Mouse (Mus musculus): ENCODE measurements at regions not wholly inside any gene's neighbourhood (a gene's known extent, or its start where the extent isn't known, plus 50 kb on each side); places are given as distances from the start of the nearest gene placed in this dataset.
A peak's percentile ranks its signal among the peaks of the same experiment; 100 is the strongest.

DNA sequence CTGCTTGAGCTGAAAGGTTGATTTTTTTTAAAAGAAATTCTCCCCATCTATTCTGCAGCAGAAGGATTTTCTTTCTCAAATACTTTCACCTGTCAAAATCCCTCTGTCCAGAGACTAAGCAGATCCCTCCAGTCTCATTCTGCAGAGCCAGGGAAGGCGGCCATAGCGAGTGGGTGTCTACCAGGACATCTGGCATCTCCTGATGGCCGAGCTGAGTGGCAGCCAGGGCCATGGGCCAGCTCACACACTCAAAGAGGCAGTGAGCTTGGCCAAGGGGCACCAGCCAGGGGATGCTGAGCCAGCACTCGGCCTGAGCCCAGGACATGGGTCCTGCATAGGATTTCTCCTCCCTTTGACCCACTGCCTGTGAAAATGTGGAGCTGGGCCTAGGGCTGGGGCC, 84.6 kb upstream of the Gsc start:
- ATAC-seq (replicated peaks; ENCODE audit: insufficient number of reproducible peaks, low FRiP score, low TSS enrichment, low read depth) (0 out of 2 replicates have a peak, but pooled peaks have one; percentile 31), DNase-seq (ENCODE audit: low spot score) (peak; percentile 61)
- Histone ChIP-seq H3K9ac (replicated peaks; ENCODE audit: low read length) (no peak overlapping the region), H3K4me2 (ENCODE audit: low read depth, low read length) (no peak overlapping the region), H3K4me3 (ENCODE audit: low read depth, low read length) (no peak overlapping the region), H3K27ac (replicated peaks; ENCODE audit: low read depth, low read length) (no peak overlapping the region), H3K4me1 (ENCODE audit: control insufficient read depth, insufficient read depth, low read length) (no peaks in the 10 kb centered on the region; the same call in 1 of the 2 replicates), H3K9me3 (replicated peaks; ENCODE audit: control insufficient read depth, low read length) (no peaks in the 10 kb centered on the region), H3K27me3 (ENCODE audit: control insufficient read depth, insufficient read depth, low read length) (no peaks in the 10 kb centered on the region), H3K36me3 (replicated peaks; ENCODE audit: control insufficient read depth, insufficient read depth, low read depth, low read length) (no peaks in the 10 kb centered on the region)
- WGBS, result 52% methylated on average over 4 of the region's 4 CpGs

DNA sequence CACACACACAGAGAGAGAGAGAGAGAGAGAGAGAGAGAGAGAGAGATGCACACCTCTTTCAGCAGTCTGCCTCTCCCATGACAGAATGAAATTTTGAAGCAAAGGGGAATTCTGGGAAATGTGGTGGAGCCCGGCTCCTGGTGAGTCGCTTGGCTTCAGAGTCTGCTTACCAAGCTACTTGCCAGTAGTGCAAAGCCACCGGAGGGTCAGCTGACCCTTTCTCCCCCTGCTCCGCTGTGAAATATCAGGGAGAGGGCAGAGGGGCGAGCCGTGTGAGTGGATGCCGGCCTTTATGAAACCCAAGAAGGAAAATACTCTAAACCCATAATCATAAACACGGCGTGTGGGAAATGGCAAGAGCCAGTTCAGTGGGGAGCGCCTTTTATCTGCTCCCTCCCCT, 84.2 kb upstream of the Gsc start:
- Histone ChIP-seq H3K36me3 (replicated peaks; ENCODE audit: control insufficient read depth, insufficient read depth, low read depth, low read length) (no peaks in the 10 kb centered on the region), H3K27me3 (ENCODE audit: control insufficient read depth, insufficient read depth, low read length) (no peaks in the 10 kb centered on the region), H3K27ac (replicated peaks; ENCODE audit: low read depth, low read length) (no peak overlapping the region), H3K9me3 (replicated peaks; ENCODE audit: control insufficient read depth, low read length) (no peaks in the 10 kb centered on the region), H3K4me2 (ENCODE audit: low read depth, low read length) (no peak overlapping the region), H3K9ac (replicated peaks; ENCODE audit: low read length) (no peak overlapping the region), H3K4me3 (ENCODE audit: low read depth, low read length) (no peak overlapping the region), H3K4me1 (ENCODE audit: control insufficient read depth, insufficient read depth, low read length) (no peaks in the 10 kb centered on the region; the same call in 1 of the 2 replicates)
- 55% methylated on average over 10 of the region's 10 CpGs for WGBS
- no peak for DNase-seq (ENCODE audit: low spot score)
- ATAC-seq (replicated peaks; ENCODE audit: insufficient number of reproducible peaks, low FRiP score, low TSS enrichment, low read depth), result no peak

DNA sequence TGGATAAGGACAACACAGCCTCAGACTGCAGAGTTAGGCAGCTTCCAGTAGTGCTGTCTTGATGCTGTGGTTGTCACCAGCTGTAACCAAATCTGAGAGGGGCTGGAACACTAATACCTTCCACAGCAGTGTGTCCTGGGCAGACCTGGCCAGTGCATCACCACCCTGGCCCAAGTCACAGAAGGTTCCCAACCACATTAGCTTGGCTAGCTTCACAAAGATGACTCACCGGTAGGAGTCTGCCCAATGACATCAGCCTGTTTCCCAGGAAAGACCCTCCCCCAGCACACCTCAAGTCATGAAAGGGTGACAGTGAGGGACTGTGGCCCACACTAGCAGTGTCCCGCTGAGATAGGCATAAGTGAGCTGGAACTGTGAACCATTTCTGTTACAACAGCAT, 75.5 kb upstream of the Gsc start:
- no peak overlapping the region for H3K4me3 ChIP-seq (ENCODE audit: low read depth, low read length)

DNA sequence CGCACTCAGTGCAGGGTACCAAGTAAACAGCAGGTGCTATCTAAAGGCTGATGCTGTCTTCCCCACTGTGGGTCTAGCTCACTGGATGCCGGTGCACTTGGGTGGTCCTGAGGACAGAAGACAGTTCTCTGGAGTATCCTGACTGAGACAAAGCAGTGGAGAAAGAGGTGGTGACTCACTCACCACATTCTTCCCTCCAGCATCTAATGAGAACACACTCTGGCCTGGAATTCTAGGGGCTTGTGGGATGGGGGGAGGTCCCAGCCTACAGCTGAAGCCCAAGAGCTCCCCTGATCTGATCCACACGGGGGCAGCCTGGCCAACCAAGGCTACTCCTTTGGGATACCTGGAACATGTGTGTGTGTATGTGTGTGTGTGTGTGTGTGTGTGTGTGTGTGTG, 74.4 kb upstream of the Gsc start:
- no peaks in the 10 kb centered on the region; the same call in 1 of the 2 replicates for H3K4me1 ChIP-seq (ENCODE audit: control insufficient read depth, insufficient read depth, low read length)
- H3K27ac ChIP-seq (replicated peaks; ENCODE audit: low read depth, low read length), result no peak overlapping the region
- DNase-seq (ENCODE audit: low spot score) (no peak), ATAC-seq (replicated peaks; ENCODE audit: insufficient number of reproducible peaks, low FRiP score, low TSS enrichment, low read depth) (no peak)
- 74% methylated on average over 3 of the region's 3 CpGs for WGBS
- no peak overlapping the region for H3K9ac ChIP-seq (replicated peaks; ENCODE audit: low read length)
- no peaks in the 10 kb centered on the region for H3K9me3 ChIP-seq (replicated peaks; ENCODE audit: control insufficient read depth, low read length)
- no peaks in the 10 kb centered on the region for H3K27me3 ChIP-seq (ENCODE audit: control insufficient read depth, insufficient read depth, low read length)
- H3K36me3 ChIP-seq (replicated peaks; ENCODE audit: control insufficient read depth, insufficient read depth, low read depth, low read length), result no peaks in the 10 kb centered on the region
- H3K4me2 ChIP-seq (ENCODE audit: low read depth, low read length), result no peak overlapping the region
- no peak overlapping the region for H3K4me3 ChIP-seq (ENCODE audit: low read depth, low read length)

More for the DNA sequence above, 75.5 kb upstream of the Gsc start:
- Histone ChIP-seq H3K9ac (replicated peaks; ENCODE audit: low read length) (no peak overlapping the region), H3K9me3 (replicated peaks; ENCODE audit: control insufficient read depth, low read length) (no peaks in the 10 kb centered on the region), H3K27me3 (ENCODE audit: control insufficient read depth, insufficient read depth, low read length) (no peaks in the 10 kb centered on the region), H3K27ac (replicated peaks; ENCODE audit: low read depth, low read length) (no peak overlapping the region), H3K4me2 (ENCODE audit: low read depth, low read length) (no peak overlapping the region), H3K4me1 (ENCODE audit: control insufficient read depth, insufficient read depth, low read length) (no peaks in the 10 kb centered on the region; the same call in 1 of the 2 replicates), H3K36me3 (replicated peaks; ENCODE audit: control insufficient read depth, insufficient read depth, low read depth, low read length) (no peaks in the 10 kb centered on the region)
- 84% methylated on average over 2 of the region's 2 CpGs for WGBS
- ATAC-seq (replicated peaks; ENCODE audit: insufficient number of reproducible peaks, low FRiP score, low TSS enrichment, low read depth) (no peak), DNase-seq (ENCODE audit: low spot score) (no peak)

DNA sequence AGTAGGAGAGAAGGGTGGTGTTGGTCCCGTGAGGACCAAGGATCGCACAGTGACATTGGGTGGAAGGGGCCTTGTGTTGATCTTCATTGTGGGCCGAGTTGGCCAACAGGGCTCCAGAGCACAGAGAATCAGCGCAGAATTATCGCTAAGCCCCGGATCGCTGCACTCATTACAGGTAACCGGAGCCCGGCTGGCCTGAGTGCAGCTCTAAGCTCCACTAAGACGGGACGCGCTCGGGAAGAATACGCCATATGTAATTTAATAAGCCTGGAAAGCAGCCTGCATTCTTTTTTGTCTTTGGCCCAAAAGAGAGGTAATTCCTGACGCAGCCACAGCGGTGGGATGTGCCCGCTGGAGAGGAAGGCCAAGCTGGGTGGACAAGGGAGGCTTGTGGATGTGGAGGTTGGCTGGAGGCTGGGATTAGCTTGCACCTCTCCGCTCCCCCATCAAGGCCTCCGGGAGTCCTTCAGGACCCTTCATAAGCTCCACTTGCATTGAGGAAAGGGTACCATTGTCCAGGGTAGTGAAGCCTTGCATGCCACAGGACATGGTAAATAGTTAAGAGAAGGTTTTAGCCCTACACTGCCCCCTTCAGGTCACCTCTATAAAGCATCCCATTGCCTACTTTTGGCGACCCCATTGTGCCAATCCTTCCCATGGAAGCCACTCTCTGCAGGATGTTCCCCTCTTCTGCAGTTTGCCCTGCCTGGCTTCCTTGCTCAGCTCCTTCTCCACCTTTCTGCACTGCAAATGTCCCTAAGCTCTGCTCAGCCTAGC, 73.1 kb upstream of the Gsc start:
- peak; percentile 78 for DNase-seq (ENCODE audit: low spot score)
- 0 out of 2 replicates have a peak, but pooled peaks have one; percentile 54 for ATAC-seq (replicated peaks; ENCODE audit: insufficient number of reproducible peaks, low FRiP score, low TSS enrichment, low read depth)

DNA sequence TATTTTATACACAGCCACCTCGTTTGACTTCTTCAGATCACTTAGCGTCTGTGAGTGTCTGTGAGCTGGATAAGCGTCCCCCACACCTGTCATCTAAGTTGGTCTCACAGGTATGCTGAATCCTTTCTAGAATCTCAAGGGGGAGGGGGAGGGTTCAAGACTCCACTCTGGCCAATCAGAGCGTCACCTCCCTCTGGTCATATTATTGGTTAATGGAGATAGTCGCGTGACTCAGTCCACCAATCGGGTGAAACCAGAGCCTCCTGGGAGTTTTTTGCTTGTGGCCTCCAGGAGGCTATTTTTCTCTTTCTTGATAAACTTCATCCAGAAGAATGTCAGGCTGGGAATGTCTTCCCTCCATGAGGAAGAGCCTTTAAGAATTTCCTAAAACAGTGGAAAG, 66.8 kb upstream of the Gsc start:
- no peak overlapping the region for H3K27ac ChIP-seq (replicated peaks; ENCODE audit: low read depth, low read length)
- no peak for DNase-seq (ENCODE audit: low spot score)
- no peaks in the 10 kb centered on the region for H3K36me3 ChIP-seq (replicated peaks; ENCODE audit: control insufficient read depth, insufficient read depth, low read depth, low read length)
- 93% methylated on average over 7 of the region's 7 CpGs for WGBS
- H3K27me3 ChIP-seq (ENCODE audit: control insufficient read depth, insufficient read depth, low read length), result no peaks in the 10 kb centered on the region
- no peaks in the 10 kb centered on the region for H3K9me3 ChIP-seq (replicated peaks; ENCODE audit: control insufficient read depth, low read length)
- no peak for ATAC-seq (replicated peaks; ENCODE audit: insufficient number of reproducible peaks, low FRiP score, low TSS enrichment, low read depth)
- H3K4me3 ChIP-seq (ENCODE audit: low read depth, low read length), result no peak overlapping the region
- H3K4me1 ChIP-seq (ENCODE audit: control insufficient read depth, insufficient read depth, low read length), result no peaks in the 10 kb centered on the region; the same call in 1 of the 2 replicates
- H3K9ac ChIP-seq (replicated peaks; ENCODE audit: low read length), result no peak overlapping the region
- no peak overlapping the region for H3K4me2 ChIP-seq (ENCODE audit: low read depth, low read length)

More for the DNA sequence above, 73.1 kb upstream of the Gsc start:
- Histone ChIP-seq H3K36me3 (replicated peaks; ENCODE audit: control insufficient read depth, insufficient read depth, low read depth, low read length) (no peaks in the 10 kb centered on the region), H3K27ac (replicated peaks; ENCODE audit: low read depth, low read length) (peak overlapping the region; percentile 38; the same call in 1 of the 2 replicates), H3K9ac (replicated peaks; ENCODE audit: low read length) (no peak overlapping the region), H3K4me2 (ENCODE audit: low read depth, low read length) (no peak overlapping the region), H3K4me1 (ENCODE audit: control insufficient read depth, insufficient read depth, low read length) (no peaks in the 10 kb centered on the region; the same call in 1 of the 2 replicates), H3K4me3 (ENCODE audit: low read depth, low read length) (no peak overlapping the region), H3K27me3 (ENCODE audit: control insufficient read depth, insufficient read depth, low read length) (no peaks in the 10 kb centered on the region), H3K9me3 (replicated peaks; ENCODE audit: control insufficient read depth, low read length) (no peaks in the 10 kb centered on the region)
- 53% methylated on average over 20 of the region's 20 CpGs for WGBS

DNA sequence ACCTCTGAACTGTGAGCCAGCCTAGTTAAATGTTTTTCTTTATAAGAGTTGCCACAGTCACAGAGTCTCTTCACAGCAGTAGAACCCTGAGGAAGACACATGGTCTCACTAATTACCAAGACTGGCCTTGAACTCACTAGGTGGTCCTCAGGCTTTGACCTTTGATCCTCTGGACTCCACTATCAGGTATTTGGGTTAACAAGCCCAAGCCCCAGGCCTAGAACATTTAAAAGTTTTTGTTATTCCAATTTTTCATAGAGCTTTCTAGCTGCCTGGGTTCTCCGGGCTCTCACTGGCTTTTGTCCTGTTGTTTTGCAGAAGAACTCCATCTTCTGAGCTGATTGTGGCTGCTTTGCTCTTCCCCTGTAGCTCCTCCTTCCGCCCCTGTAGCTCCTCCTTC, 65.3 kb upstream of the Gsc start:
- H3K4me1 ChIP-seq (ENCODE audit: control insufficient read depth, insufficient read depth, low read length), result no peaks in the 10 kb centered on the region
- 96% methylated on average over 2 of the region's 2 CpGs for WGBS
- no peaks in the 10 kb centered on the region for H3K36me3 ChIP-seq (replicated peaks; ENCODE audit: control insufficient read depth, insufficient read depth, low read depth, low read length)
- no peak overlapping the region for H3K4me2 ChIP-seq (ENCODE audit: low read depth, low read length)
- H3K9ac ChIP-seq (replicated peaks; ENCODE audit: low read length), result no peak overlapping the region
- no peaks in the 10 kb centered on the region for H3K9me3 ChIP-seq (replicated peaks; ENCODE audit: control insufficient read depth, low read length)
- no peak overlapping the region for H3K4me3 ChIP-seq (ENCODE audit: low read depth, low read length)
- no peaks in the 10 kb centered on the region for H3K27me3 ChIP-seq (ENCODE audit: control insufficient read depth, insufficient read depth, low read length)
- no peak overlapping the region for H3K27ac ChIP-seq (replicated peaks; ENCODE audit: low read depth, low read length)
- ATAC-seq (replicated peaks; ENCODE audit: insufficient number of reproducible peaks, low FRiP score, low TSS enrichment, low read depth) (no peak), DNase-seq (ENCODE audit: low spot score) (no peak)

Data from embryonic facial prominence, embryonic 11.5 days (tissue).